Mouse (Mus musculus) 416B (cell line): ENCODE data around the gene Man2a2.

ENCODE experiments used
- DNase-seq: peaks from one replicate; pipeline ENCODE4 v3.0.0; 2011; ENCODE audit warnings: low read depth

Gene Man2a2

GRCm38 (mm10) chr7:80371041-80371751, at the start of gene Man2a2:
Gene Man2a2, minus strand, starts transcription at chr7:80371375.
- DNase-seq, result peak; percentile 74

GRCm38 (mm10) chr7:80420586-80420985, 49.4 kb upstream of the Man2a2 start:
- peak; percentile 62 for DNase-seq

GRCm38 (mm10) chr7:80419278-80419677, 48.1 kb upstream of the Man2a2 start:
- peak; percentile 90 for DNase-seq

- no peak for DNase-seq
Measured at GRCm38 (mm10) chr7:80418036-80418435, 46.9 kb upstream of the Man2a2 start.

DNA sequence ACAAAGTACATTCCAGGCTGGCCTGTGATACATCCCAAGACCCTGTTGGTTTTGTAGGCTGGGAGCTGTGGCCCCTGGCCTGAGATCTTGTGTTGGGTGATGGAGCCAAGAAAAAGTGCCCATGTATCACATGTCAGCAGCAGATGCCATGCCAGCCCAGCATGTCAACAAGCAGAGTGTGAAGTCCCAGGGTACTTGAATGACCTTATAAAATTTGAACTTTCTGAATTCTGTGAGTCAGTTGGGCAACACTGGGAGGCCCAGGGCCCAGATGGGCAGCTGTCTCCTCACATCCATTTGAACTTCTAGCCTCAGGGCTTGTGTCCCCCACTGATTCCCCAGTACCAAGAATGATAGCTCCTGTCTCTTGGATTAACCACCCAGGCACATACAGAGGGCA, 46.4 kb upstream of the Man2a2 start:
- no peak for DNase-seq

DNA sequence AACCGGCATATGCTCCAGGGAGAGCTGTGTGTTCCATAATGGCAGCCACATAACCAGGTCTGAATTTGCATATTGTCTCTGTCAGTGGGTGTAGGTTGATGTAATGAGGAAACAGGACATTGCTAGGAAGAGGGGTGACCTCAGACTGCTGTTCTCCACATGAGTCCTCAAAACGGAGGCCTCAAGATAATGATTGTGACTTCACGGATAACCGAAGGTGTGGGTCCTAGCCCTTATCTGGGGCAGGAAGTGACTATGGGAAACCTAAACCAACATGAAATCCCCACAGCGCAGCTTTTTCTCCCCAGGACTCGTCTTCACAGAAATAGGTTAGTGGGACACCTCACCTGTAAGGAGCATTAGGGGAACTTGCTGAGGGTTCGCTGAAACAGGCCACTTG, 45.8 kb upstream of the Man2a2 start:
- DNase-seq, result peak; percentile 78

GRCm38 (mm10) chr7:80414303-80414855, 43.2 kb upstream of the Man2a2 start:
- peak; percentile 69 for DNase-seq

DNA sequence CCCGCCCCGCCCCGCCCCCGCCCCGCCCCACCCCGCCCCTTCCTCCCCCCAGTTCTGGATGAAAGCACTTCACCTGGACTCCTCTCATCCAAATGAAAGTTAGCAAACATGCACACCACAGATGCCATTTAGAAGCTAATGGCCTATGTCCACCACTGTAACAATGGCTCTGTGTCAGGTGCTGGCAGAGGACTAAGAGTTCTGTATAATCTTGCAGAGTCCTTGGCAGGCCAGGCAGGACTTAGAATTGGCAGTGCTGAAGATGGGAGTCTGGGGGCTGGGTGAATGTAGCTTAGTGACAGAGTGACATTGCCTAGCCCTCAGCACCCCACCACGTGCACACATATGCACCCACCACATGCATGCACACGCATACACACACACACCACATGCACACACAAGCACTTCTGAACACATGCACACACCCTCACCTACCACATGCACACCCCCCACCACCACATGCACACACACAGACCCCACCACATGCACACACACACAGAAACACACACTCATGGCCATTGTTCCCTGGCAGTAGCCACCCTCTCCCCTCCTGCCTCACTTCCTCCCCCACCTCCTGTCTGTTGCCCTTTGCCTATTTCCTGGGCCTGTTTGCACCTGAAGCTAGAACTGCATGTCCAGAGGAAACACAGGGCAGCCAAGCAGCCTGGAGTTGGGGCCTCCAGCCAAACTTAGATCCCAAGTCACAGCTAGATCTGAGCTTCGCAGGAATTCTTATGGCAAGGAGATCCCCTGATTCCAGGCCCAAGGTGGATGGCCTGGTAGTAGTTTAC, 42.5 kb upstream of the Man2a2 start:
- no peak for DNase-seq

DNA sequence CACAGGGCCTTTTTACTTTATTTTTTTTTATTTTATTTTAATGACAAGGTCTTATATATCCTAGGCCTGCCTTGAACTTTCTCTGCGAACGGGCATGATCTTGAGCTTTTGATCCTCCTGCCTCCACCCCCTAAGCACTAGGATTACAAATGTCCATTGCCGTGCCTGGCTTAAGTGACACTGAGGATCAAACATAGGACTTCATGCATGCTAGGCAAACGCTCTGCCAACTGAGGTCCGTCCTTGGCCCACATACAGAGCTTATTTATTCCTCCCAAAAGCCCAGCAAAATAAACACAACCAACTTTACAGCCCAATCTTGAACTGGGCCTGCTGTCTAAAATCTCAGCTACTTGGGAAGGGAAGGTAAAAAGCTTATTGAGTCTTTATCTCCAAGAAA, 41.6 kb upstream of the Man2a2 start:
- no peak for DNase-seq

- DNase-seq, result no peak
Measured at GRCm38 (mm10) chr7:80412279-80412678, 41.1 kb upstream of the Man2a2 start.

- DNase-seq, result no peak
Measured at GRCm38 (mm10) chr7:80410380-80410779, 39.2 kb upstream of the Man2a2 start.

DNA sequence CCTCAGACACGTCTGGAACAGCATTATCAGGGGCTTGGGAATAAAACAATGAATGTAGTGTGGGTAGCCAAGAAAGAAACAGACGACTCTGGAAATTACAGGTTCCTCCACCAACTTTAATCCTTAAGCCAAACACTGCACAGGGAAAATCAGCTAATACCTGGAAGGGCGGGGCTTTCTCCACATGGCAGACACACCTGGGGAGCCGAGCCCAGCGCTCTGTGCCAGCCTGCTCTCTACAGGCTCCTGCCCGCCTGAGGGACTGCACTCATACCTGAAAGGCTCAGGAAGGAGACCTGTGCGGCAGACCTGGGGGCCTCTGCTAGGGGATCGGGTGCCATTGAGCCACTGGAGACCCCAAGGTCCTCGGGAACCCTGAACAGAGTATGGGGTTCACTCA, 36.5 kb upstream of the Man2a2 start:
- no peak for DNase-seq

DNA sequence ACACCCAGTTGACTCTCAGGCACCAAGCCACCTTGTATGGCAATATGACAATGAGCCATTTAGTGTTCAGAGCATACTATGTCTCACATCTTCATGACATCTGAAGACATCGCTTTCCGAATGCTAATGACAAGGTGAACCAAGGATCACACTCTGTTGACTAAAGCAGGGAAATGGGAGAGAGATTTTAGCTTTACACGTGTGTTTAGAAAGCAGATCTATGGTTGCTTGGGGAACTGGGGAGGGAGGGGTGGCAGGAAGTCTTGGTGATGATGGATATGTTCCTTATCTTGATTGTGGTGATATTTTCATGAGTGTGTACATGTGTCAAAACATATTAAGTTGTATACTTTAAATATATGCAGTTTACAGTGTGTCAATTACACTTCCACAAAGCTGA, 35.0 kb upstream of the Man2a2 start:
- no peak for DNase-seq

- DNase-seq, result no peak
Measured at GRCm38 (mm10) chr7:80405188-80405695, 34.1 kb upstream of the Man2a2 start, which contains the start of gene Furin. Gene Furin, minus strand, starts transcription at chr7:80405436.

DNA sequence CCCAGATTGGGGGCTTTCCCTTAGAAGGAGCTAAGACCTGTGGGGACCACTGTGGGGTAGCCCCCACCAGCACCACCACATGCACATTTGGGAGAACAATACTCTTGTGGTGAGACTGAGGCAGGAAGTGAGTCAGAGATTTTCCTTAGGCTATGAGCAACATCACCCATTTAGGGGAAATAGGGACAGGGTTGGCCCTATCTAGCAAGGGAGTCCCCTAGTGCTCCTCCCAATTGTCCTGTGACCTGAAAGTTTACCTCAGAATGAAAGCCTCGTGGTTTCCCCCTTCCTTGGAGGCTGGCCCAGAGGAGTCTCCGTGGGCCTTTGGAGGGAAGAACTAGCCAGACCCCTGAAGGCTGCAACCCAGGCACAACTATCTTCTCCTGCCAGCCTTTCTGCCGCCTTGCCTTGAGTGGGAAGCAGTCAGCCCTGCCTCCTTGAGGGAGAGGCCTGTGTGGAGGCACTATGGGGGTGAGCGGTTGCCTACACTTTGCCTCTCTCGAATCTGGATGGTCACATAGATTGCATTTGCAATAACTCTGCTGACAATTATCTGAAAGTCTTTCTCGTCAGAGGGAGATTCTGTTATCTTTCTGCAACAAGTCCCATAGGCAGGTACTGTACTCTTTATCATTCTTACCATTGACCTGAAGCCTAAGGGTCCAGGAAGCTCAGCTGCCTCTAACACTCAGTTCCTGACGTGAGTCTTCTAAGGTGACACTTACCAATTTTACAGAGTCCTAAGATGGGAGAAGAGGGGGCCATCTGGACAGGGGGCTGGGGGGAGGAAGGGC, 33.1 kb upstream of the Man2a2 start:
- DNase-seq, result peak; percentile 93

DNA sequence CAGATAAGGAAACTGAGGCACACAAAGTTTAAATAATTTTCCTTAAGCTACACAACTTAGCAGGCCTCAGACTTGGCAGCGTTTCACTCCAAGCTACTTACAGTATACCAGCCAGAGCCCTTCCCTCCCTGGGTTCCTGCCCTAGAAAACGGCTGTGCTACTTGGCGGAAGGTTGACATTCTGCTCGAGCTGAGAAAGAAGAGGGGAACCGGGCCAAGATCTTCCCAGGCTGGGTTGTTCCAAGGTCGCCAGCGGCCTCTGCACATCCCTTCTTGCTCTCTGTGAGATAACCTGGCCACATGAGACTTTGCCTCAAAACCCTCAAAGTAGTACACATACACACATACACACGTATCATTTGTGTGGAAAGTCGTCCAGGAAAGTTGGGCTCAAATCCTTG, 32.4 kb upstream of the Man2a2 start:
- DNase-seq, result peak; percentile 71

- DNase-seq, result peak; percentile 46
Measured at GRCm38 (mm10) chr7:80402651-80403321, 31.6 kb upstream of the Man2a2 start.

DNA sequence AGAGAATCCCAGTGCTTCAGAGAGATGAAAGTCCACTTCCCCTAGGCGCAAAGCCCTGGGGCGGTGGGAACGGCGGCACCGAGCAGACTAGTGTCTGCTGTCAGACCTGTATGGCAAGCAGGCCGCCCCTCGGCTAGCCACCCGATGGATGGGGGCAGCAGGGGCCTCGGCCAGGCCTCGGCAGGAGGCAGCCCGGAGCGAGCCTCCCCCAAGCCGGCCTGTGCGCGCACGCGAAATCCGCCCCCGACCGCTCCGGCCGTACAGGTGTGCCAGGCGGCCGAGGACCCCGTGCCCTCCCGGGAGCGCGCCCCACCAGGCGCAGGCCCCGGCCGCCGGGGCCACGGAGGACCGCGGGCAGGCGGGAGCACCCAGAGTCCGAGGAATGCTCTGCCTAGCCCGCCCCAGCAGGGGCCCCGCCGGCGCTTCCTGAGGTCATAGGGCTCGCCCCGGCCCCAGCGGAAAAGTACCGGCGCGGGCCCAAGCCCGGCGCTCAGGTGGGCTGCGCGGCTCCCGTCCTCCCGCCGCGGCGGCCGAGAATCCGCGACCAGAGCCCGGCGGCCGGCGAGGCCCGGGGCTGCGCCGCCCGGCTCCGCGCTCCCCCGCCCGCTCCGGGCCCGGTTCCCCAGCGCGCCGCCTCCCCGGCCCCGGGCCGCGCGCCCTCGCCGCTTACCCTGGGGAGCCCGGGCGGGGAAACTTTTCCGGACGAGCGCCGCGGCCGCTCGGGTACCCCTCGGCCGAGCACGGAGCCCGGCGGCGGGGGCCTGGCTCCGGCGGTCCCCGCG, 30.9 kb upstream of the Man2a2 start:
- DNase-seq, result no peak

DNA sequence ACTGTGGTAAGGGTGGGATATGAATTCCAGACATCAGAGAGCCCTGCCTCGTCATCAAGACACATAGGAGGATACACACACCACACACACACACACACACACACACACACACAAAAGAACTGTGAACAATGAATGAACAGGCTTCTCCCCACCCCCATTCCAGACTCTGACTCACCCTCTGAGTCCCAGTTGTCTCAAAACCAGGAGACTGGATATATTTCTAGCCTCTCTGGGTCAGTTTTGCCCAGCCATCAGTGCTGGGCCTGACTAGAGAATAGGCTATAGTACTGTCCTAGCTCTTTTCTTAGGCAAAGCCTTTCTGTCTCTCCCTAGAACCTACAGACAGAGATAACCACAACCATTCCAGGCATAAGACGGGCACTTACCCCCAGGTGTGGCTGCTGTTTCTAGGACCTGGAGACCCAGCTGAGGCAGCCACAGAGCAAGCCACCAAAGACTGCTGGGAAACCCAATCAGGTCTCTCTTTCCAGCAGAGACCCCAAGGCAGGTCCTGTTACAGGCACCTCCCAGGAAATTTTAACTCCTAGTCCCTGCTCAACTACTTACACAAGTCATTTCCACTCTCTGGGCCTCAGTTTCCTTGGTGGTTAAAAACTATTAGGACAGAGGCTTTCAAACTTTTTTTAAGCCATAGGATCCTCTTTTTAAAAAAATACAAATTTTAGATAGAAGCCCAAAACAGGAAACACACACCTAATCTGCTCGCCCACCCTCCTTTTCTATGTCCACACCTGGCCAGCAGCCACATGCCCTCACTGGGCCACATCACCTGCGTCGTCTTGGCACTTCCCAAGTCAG, 30.1 kb upstream of the Man2a2 start:
- DNase-seq, result peak; percentile 76

DNA sequence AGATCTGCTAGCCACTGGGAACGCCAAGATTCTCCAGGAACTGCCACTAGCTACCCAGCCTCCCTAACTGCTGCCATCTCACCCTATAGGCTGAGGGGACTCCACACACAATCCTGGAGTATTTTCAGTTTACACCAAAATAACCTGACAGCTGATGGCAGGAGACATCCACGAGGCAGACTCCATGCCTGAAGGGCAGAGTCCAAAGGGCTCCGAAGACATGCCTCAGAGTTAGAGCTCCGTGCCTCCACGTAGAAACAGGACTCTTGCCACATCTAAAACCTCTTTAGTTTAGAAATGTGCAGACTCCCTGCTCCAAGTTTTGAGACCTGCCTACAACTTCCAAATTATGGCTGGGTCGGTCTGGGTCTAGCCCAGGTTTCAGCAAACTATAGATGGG, 29.4 kb upstream of the Man2a2 start:
- no peak for DNase-seq
